Mouse (Mus musculus) frontal cortex, adult 2 months (tissue): Measurements from ENCODE around the gene 2610318N02Rik. TPM values are rescaled to one million over a fixed set of nuclear protein-coding genes. Genes with fewer than 3 reads are reported as not detected.
"Not testable (repeated sequence)": the region's sequence is repeated elsewhere in the genome, so short reads cannot be mapped to it uniquely, and the experiment has no call there.

Experiments used
- DNase-seq, 2 experiments: peaks; one replicate each; pipeline ENCODE4 v3.0.0; 2022; ENCODE audit warnings: low spot score in 1 of 2; ENCODE audit errors: extremely low spot score in 1 of 2
- polyA plus RNA-seq: library from polyadenylated mRNA; depleted of rRNA; stranded (reverse); fragments of >200 nt; gene quantifications from 2 replicates; pipeline ENCODE4 v1.2.3, GENCODE M21; 2012; rRNA removed

2610318N02Rik gene
- 4.8 and 5.2 TPM in 2 replicates for polyA plus RNA-seq

- DNase-seq: peak; percentile 37 to 76
Measured at GRCm38 (mm10) chr16:17124871-17125520, at the start of gene 2610318N02Rik. Gene 2610318N02Rik (minus strand): TSS chr16:17125167.

GRCm38 (mm10) chr16:17168049-17168448 lies 43.1 kb upstream of the 2610318N02Rik start:
- no peak for DNase-seq

DNA sequence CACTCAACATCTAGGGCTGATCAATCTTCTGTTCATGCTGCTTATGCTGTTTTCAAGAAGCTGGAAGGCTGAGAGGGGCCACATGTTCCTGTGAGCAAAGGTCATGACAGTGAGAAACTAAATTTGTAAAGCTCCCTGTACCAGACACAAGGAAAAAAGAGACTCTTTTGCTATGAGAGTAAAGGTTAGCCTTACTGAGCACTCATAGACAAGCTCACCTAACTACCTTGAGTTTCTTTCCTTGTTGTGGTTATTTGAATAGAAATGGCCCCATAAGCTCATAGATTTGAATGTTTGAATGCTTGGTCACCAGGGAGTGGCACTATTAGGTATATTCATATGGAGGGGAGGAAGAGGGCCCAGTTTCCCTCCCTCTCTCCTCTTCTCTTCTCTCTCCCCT lies 42.2 kb upstream of the 2610318N02Rik start:
- DNase-seq: no peak

GRCm38 (mm10) chr16:17165478-17165877 lies 40.5 kb upstream of the 2610318N02Rik start:
- not testable (repeated sequence) for DNase-seq

DNA sequence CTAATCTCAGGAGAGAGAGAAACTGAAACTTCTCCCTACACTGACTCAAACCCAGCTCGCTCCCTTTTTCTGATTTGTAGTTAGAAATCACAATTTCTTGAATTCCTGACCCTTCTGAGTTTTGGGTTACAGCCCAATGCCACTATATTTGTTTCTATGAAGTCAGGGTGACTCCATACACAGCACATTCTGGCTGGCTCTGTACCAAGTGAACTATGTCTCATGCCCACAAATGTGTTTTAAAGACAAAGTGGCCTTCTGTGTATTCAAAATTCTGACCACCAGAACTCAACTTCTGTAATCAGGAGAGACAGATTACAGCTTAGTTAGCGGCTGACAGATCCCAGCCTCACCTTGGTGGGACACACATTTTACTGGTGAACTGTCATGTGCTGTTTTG lies 29.4 kb upstream of the 2610318N02Rik start:
- DNase-seq: no peak

GRCm38 (mm10) chr16:17151874-17152273 lies 26.9 kb upstream of the 2610318N02Rik start:
- DNase-seq: no peak

GRCm38 (mm10) chr16:17150520-17151258 lies 25.7 kb upstream of the 2610318N02Rik start:
- DNase-seq: no peak

DNA sequence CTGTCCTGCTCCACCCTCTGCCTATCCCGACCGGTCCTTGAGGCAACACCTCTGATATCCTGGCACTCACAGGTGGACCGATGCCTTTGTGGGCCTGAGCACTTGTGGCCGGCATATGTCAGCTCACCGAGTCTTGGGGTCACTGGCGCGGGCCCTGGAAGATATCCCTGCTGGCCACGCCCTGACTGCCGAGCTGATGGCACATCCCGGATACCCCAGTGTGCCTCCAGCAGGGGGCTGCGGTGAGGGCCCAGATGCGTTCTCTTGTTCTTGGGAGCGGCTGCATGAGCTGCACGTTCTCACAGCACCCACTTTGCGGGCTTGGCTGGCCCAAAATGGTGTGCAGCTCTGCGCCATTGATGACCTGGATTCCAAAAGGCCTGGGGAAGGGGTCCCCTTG lies 23.1 kb upstream of the 2610318N02Rik start:
- DNase-seq: no peak

DNA sequence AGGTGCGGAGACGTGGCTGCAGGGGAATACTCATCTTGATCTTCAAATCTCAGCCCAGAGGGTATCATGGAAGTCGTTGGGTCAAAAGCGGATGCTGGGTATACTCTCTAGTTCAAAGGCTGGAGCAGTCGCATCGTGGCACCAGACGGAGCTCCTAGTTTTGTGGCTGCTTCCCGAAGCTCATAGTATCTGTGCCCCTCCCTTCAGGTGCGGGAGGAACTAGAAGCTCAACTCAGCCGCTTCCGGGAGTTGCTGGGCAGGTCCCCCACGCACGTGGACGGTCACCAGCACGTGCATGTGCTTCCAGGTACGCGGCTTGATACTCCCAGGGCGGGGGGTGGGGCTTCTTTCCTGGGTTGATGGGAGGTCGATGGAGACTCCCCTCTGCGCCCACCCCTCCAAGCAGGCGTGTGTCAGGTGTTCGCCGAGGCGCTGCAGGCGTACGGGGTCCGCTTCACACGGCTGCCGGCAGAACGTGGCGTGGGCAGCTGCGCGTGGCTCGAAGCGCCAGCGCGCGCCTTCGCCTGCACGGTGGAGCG lies 22.5 kb upstream of the 2610318N02Rik start:
- peak in 1 of 2 experiments; percentile 41 for DNase-seq

- peak; percentile 51 to 85 for DNase-seq
Measured at GRCm38 (mm10) chr16:17146772-17147235, 21.8 kb upstream of the 2610318N02Rik start, which contains the start of gene Ccdc116. Gene Ccdc116 (minus strand): TSS chr16:17147229.

- DNase-seq: no peak
Measured at GRCm38 (mm10) chr16:17144339-17144738, 19.4 kb upstream of the 2610318N02Rik start, which contains the start of gene Ydjc. Gene Ydjc (plus strand): TSS chr16:17144621.

- DNase-seq: no peak
Measured at GRCm38 (mm10) chr16:17137355-17137754, 12.4 kb upstream of the 2610318N02Rik start.

DNA sequence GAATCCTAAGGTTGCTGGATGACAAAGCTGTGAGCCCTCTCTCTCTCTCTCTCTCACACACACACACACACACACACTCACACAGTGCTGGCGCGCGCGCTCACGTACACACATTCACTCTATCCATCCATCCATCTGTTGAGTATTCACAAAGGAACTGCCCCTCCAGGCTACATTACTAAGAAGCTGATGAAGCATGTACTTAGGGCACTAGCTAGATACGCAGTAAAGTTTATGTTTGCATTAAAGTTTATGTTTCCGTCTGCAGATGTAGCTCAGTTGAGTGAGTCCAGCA lies 7.9 kb upstream of the 2610318N02Rik start:
- DNase-seq: no peak

DNA sequence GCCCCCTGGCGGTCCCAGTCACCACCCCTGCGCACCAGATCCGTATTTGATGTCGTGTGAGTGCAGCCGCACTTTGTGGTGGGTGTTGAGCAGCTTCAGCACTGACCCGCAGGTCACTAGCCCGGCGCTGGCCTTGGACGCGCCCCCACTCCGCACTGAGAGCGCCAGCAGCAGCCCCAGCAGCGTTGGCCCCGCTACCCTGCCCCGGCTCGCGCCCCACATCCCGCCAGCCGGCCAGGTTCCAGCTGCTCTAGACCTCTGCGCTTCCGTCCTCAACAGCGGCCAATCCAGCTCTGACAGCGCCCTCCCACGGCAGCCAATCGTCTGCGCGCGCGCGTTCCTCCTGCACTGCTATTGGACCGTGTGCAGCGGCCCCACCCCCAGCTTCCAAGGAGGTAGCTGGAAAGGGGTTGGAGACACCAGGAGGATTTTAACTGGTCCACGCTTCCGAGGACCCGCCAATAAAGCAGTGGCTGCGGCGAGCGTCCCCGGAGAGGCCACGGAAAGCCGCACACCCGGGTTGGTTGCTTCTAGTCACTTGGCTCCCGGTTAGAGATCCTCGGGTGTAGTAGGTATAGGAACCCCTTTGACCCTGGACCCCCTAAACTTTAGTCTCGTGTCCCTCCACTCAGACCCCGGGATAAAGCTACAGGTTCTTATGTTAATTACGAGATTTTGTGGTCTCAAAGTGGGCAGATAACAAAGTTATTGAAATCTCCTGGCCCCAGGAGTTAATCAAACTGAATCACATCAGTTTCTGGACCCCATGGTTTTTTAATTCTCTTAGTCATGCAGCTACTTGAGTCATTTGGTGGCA lies 7.3 kb upstream of the 2610318N02Rik start, which contains the start of gene Sdf2l1:
Gene Sdf2l1, minus strand, starts transcription at position 295 of the 817 bp plus-strand sequence.
- DNase-seq: peak; percentile 94 to 99

GRCm38 (mm10) chr16:17131191-17132088 lies 6.5 kb upstream of the 2610318N02Rik start:
- DNase-seq: no peak

DNA sequence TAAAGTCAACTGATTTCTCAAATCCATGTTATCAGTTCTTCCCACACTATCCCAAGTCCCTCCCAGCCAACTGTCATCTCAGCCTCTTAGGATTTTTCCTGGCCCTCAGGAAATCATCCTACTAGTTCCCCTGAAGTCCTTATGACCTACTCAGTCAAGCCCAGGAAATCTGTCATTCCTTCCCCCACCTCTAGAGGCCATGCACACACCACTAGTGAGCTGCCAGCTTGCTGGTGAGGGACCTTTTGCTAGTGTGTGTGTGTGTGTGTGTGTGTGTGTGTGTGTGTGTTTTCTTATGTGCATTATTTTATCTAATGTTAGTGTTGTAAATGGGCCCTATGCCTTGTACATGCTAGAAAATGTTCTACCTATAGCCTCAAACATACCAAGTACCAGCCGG lies 2.3 kb upstream of the 2610318N02Rik start:
- peak in 1 of 2 experiments; percentile 68 for DNase-seq

DNA sequence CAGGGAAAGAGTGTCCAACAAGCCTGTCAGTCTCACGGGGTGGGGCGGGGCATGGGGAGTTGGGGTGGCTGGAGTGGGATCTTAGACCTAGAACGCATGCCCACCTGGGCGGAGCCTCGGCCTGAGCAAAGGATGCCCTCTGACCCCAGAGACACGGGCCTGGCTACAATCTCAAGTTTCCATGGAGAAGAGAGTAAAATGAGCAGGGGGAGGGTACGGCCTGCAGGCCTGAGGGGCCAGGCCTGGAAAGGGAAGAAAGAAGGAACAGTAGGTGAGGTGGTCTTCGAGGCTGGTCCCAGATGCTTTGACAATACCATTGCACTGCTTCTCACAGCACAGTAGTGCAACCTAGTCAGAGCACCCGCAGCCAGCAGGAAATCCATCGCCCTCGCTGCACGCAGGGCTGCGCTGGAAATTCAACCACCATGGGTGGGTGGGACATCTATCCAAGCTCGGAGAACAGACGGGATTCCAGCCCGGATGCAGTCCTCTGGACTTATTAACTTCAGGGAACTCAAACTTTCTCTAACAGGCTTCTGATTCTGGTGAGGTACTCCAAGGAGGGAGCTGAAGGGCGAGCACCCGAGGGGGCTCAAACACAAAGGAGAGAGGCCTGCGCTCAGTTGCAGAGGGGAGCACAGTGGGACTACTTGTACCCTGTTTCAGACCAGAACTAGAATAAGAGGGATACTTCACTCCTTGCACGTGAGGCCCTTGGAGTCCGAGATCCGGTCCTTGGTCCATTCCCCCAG lies 672 bp downstream of the 2610318N02Rik start:
- DNase-seq: no peak

DNA sequence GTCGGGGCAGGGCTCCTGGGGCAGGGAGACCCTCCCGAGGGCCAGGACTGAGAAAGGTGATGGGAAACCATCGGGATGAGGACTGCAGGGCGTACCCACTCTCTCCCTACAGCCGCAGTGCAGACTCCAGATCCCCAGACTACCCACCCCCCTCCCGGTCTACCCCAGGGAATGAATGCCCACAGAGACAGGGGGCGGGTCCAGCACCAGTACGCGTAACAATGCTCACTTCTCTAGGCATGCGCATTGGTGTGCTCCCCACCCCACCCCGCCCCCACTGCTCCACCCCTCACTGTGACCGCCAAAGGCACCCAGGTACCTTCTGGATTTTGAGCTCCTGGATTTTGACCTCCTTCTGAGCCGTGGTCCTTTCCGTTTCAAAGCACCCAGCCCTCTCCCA lies 3.4 kb downstream of the 2610318N02Rik start:
- no peak for DNase-seq

DNA sequence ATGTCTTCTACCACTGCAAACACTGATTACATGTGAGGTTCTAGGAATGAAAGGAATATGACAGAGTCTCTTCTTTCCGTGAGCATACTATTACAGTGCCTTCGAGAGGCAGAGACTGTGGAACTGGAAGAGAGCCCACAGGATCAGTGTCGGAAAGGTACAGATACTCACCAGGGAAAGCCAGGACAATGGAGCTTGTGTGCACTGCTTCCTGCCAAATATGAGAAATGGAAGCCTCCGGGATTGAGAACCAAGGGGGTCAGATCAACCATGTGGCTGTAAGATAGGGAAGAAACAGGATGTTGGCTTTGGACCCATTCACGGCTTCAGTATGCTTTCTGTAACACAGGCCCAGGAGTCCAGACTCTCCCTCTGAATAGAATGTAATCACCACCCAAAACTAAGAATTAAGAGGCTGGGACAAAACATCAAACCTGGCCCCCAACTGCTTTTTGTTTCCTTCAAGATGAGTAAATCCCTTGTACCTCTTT lies 7.6 kb downstream of the 2610318N02Rik start:
- DNase-seq: no peak
